Mouse (Mus musculus) kidney, postnatal 14 days (tissue): Measurements from ENCODE around the gene Dennd5b.

ENCODE experiments used
- DNase-seq: peaks from one replicate; pipeline ENCODE4 v3.0.0; 2022; ENCODE audit warnings: mixed read lengths

Gene Dennd5b

GRCm38 (mm10) chr6:149100174-149101075 is 1.1 kb downstream of the Dennd5b start:
- DNase-seq = peak; percentile 84

DNA sequence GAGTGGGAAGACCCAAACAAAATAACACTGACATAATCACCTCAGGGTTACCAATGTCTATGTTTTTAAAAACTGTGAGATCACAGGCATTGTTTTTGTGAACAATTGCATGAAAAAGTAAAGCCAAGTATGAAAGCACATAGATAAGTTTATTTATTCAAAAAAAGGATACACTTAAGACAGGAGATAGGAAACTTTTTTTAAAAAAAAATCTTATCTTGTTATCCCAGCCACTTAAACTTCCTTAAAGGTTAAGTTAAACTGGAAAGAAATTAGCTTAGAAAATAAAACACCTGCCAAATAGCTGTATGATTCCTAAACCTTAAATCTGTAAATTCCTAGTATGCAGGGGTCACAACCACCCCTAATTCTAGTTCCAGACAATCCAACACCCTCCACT is 2.5 kb downstream of the Dennd5b start:
- DNase-seq = no peak

- DNase-seq = no peak
Measured at GRCm38 (mm10) chr6:149097276-149097675, 4.2 kb downstream of the Dennd5b start.

- no peak for DNase-seq
Measured at GRCm38 (mm10) chr6:149096233-149096632, 5.2 kb downstream of the Dennd5b start.

DNA sequence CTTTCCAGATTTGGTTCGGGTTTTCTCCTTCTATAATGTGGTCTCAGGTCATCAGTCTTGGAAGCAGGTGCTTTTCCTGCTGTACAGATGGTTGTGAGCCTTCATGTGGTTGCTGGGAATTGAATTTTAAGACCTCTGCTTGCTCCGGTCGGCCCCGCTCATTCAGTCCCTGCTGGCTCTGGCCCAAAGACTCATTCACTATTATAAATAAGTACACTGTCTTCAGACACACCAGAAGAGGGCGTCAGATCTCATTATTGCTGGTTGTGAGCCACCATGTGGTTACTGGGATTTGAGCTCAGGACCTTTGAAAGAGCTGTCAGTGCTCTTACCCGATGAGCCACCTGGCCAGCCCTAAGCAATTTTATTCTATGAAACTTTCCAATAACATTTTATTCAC is 6.1 kb downstream of the Dennd5b start:
- no peak for DNase-seq

- no peak for DNase-seq
Measured at GRCm38 (mm10) chr6:149094555-149094954, 6.9 kb downstream of the Dennd5b start.

DNA sequence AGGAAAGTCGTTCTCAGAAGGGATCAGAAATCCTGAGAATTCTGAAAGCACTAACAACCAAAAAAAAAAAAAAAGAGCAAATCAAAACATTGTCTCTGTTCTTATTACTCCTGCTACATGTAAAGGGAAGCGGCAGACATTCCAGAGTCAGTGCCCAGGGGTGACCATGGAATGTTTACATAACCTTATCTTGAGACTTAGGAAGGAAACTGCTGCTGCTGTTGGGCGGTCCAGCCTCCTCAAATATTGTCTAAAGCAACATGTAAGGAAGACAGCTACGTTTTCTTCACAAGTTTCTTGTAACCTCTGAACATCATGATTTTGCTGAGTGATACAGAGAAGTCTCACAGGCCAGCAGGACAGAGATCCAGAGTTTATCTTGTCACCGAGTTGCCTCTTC is 8.0 kb downstream of the Dennd5b start:
- DNase-seq = peak; percentile 56

DNA sequence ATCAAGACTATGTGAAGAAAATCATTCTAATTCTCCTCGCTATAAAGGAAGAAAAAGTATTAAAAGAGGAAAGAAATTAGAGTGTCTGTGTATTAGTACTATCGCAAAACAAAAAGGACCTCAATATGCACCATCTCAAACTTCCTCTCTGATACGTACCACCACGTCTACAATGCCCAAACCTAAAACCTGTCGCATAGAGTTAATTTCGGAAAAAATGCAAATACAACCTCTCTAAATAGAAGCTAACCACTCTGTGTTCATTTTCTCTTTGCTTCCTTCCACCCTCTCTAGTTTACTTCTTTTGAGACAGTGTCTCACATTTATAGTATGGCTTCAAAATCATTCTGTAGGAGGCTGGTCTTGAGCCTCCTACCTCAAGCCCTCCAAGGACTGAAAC is 9.1 kb downstream of the Dennd5b start:
- DNase-seq = no peak

DNA sequence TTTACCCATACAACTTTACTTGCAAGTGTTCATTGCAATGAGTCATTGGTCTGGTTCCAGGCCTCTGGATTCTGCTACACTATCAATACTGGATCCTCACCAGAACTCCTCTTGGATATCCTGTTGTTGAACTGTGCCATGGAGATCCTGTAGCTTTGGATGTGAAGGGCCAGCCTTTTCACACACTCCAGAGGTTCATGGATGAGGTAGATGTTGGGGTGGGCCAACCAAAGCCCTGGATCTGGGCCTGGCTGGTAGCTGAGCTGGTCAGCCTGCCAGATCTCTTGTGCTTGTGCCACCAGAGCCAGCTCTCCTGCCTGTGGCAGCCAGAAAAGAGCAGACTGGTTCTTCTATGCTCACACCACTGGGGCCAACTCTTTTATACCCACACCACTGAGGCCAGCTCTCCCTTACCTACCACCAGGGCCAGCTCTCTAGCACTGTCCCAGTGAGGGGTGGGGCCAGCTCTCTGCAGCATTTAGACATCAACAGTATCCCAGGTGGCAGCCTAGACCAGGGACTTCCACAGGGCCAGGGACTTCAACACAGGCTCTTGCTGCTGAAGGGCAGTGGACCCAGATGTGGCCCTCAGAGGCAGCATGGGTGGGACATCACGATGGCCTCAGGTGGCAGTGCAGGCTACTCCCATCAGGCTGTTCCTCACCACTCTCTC is 24.2 kb downstream of the Dennd5b start:
- DNase-seq = no peak

- no peak for DNase-seq
Measured at GRCm38 (mm10) chr6:149073854-149074253, 27.6 kb downstream of the Dennd5b start.

- no peak for DNase-seq
Measured at GRCm38 (mm10) chr6:149072873-149073272, 28.6 kb downstream of the Dennd5b start.

- DNase-seq = no peak
Measured at GRCm38 (mm10) chr6:149070592-149071124, 30.8 kb downstream of the Dennd5b start.

- no peak for DNase-seq
Measured at GRCm38 (mm10) chr6:149063382-149063781, 38.1 kb downstream of the Dennd5b start.

- no peak for DNase-seq
Measured at GRCm38 (mm10) chr6:149060670-149061387, 40.7 kb downstream of the Dennd5b start.

- DNase-seq = peak; percentile 52
Measured at GRCm38 (mm10) chr6:149057947-149058391, 43.5 kb downstream of the Dennd5b start.

DNA sequence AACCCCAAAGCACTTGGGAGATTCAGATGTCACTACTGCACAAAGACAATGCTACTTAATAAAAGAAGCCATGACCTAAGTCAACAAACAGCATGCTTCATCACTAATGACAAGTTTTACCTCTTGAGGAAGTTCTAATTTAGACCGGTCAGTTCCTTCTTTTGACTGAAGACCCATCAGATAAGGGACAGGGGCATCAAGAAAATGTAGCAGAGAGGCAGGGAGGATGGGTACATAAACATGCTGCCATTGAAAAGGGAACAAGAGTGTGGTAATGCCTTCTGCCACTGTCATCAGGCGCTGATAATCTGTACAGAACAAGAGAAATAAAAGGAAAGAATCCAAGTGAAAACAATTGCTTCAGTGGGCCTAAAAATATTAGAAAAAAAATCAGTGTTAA is 46.7 kb downstream of the Dennd5b start:
- no peak for DNase-seq

- DNase-seq = peak; percentile 19
Measured at GRCm38 (mm10) chr6:149050978-149051723, 50.3 kb downstream of the Dennd5b start.

- DNase-seq = no peak
Measured at GRCm38 (mm10) chr6:149040099-149040498, 61.4 kb downstream of the Dennd5b start.

DNA sequence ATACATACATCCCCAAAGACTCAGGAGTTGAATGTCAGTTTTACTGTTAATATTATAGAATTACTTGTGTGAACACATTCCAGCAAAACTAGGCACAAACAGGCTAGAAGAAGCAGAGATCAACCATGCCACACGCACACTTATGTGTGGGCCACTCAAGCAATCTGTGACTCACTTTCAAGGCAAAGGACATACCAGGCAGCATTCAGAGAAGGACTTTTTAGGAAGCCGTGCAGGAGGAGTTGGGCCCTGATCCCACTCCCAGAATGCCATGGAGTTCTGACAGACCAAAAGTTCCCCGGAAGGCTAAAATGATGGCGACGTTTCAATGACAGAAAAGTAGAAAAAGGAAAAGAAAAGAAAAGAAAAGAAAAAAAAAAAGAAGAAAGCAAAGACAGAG is 69.3 kb downstream of the Dennd5b start:
- no peak for DNase-seq

- no peak for DNase-seq
Measured at GRCm38 (mm10) chr6:149031377-149031776, 70.1 kb downstream of the Dennd5b start.

GRCm38 (mm10) chr6:149018431-149018830 is 83.0 kb downstream of the Dennd5b start:
- no peak for DNase-seq

DNA sequence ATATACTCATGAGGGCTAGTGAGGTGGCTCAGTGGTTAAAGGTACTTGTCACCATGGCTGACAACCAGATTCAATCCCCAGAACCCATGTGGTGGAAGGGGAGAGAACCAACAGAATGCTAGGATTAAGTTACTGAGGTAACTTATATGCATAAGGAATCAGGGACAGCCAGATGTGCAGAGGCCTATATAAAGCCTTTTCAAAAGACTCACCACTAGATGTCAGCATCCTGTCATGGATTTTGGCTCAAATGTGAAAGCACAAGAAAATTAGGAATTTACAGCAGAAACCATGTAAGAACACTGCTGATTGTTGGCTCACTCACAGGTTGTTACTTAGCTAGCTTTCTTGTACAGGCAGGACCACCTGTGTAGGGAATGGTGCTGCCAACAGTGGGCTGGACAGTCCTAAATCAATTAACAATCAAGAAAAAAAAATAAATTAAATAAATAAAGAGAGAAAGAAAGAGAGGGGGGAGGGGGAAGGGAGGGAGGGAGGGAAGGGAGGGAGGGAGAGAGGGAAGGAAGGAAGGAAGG is 90.6 kb downstream of the Dennd5b start:
- DNase-seq = peak; percentile 24
